Mouse (Mus musculus) layer of hippocampus, adult 6 months (tissue): ENCODE measurements around the gene Rhox3h. TPM values are rescaled to one million over a fixed set of nuclear protein-coding genes. Genes with fewer than 3 reads are reported as not detected.

Experiments
- long read RNA-seq, 2 experiments: library from polyadenylated mRNA; unstranded; transcript quantifications; one replicate each; pipeline ENCODE4 v2.0.0; 2019 to 2020
- polyA plus RNA-seq: library from polyadenylated mRNA; unstranded; fragments of <200 nt; fragmentation: Nextera tagmentation; gene quantifications from 2 replicates; pipeline ENCODE4 v1.2.3, GENCODE M21; 2021

Rhox3h gene
- not detected in 2 replicates for polyA plus RNA-seq
- long read RNA-seq, experiment 1: 0 reads
- long read RNA-seq, experiment 2: 0 reads

DNA sequence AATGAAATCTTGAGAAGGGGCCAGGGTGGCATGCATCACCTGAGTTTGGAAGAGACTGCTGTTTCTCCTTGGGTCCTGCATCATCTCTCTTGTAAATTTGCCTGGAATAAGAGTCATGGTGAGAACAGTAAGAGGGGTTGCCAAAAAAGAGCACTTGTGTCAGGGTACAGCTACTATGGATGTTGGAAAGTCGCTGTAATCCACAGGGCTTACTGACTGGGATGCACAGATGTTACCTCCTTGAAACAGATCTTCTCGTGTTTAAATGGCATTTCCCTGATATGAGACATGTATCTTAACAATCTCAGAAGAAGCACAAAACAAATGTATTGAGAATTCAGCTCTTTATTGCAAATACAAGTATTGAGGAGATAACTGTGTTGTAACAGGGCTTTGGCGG is at the start of gene Rhox3h:
TSS of gene Rhox3h (minus strand) at position 101 of the 400 bp plus-strand sequence.

DNA sequence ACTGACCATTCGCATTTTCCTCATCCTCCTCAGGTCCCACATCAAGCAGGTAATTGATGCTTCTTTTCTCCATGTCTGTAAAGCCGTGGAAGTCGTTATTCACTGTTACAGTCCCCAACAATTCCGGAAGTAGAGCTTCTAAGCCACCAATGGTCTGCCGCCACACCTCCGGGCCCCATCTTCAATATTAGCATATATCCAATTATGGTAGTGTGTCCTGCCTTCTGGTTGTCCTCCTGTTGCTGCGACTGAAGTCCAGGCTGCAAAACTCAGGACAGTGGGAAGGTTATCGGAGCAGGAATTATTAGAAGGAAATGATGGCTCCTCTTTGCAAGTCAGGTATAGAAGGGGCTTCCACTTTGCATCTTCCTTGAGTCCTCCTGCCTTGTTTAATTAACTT is 4.6 kb upstream of the Rhox3h start, which contains the start of gene Rhox2h:
TSS of gene Rhox2h (minus strand) at position 101 of the 400 bp plus-strand sequence.

DNA sequence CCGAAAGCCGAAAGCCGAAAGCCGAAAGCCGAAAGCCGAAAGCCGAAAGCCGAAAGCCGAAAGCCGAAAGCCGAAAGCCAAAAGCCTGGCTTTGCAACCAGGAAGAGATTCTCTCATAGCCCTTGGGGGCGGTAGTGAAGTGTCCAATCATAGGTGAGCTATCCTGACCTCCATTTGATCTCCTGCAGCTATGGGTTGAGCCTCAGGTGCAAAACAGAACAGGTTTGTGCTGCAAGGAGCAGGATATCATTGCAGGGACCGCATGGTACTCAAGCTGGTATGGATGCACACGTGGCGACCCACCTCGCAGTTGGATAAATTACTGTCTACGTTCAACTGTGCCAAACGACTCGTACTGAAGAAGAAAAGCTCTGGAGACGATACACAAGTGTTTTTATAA is 17.3 kb downstream of the Rhox3h start, which contains the start of gene Rhox4g:
TSS of gene Rhox4g (minus strand) at position 101 of the 400 bp plus-strand sequence.

DNA sequence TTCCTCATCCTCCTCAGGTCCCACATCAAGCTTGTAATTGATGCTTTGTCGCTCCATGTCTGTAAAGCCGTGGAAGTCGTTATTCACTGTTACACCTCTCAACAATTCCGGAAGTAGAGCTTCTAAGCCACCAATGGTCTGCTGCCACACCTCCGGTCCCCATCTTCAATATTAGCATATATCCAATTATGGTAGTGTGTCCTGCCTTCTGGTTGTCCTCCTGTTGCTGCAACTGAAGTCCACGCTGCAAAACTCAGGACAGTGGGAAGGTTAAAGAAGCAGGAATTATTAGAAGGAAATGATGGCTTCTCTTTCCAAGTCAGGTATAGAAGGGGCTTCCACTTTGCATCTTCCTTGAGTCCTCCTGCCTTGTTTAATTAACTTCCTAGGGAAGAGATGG is 25.2 kb downstream of the Rhox3h start, which contains the start of gene Rhox2g:
TSS of gene Rhox2g (minus strand) at position 101 of the 400 bp plus-strand sequence.

DNA sequence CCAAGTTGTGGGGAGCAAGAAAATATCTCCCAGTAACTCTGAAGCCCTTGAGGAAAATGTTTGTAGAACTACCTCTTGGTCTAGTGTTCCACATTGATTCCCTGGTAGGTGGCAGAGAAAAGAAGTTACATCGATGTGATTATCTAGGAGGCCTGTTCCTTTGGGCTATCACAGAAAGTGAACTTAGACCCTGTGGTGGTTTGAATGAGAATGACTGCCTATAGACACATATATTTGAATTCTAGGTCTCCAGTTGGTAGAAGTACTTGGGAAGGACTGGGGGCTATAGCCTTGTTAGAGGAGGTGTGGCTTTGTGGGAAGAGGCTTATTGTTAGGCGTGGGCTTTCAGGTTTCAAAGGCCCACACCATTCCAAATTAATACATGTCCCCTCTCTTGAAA is 40.1 kb downstream of the Rhox3h start, which contains the start of gene Rhox3g:
TSS of gene Rhox3g (minus strand) at position 101 of the 400 bp plus-strand sequence.

Other genes with a start within 250 kb of the Rhox3h start
- not detected in 2 replicates for gene Rhox4b, start 236.3 kb downstream of the Rhox3h start, polyA plus RNA-seq
- gene Rhox2c, start 215.1 kb downstream of the Rhox3h start, polyA plus RNA-seq: not detected in 2 replicates
- not detected in 2 replicates for gene Rhox3c, start 210.2 kb downstream of the Rhox3h start, polyA plus RNA-seq
- not detected in 2 replicates for gene Rhox4c, start 188.4 kb downstream of the Rhox3h start, polyA plus RNA-seq
- not detected in 2 replicates for gene Rhox2d, start 175.3 kb downstream of the Rhox3h start, polyA plus RNA-seq
- gene Rhox4d, start 154.4 kb downstream of the Rhox3h start, polyA plus RNA-seq: not detected in 2 replicates
- not detected in 2 replicates for gene Rhox2e, start 138.3 kb downstream of the Rhox3h start, polyA plus RNA-seq
- not detected in 2 replicates for gene Rhox3e, start 126.7 kb downstream of the Rhox3h start, polyA plus RNA-seq
- not detected in 2 replicates for gene Rhox4e, start 111.4 kb downstream of the Rhox3h start, polyA plus RNA-seq
- gene Rhox2f, start 97.4 kb downstream of the Rhox3h start, polyA plus RNA-seq: not detected in 2 replicates
- not detected in 2 replicates for gene Rhox3f, start 87.8 kb downstream of the Rhox3h start, polyA plus RNA-seq
- gene Rhox4f, start 61.1 kb downstream of the Rhox3h start, polyA plus RNA-seq: not detected in 2 replicates
- not detected in 2 replicates for gene Rhox3g, start 40.2 kb downstream of the Rhox3h start, polyA plus RNA-seq
- gene Rhox2g, start 25.3 kb downstream of the Rhox3h start, polyA plus RNA-seq: not detected in 2 replicates
- not detected in 2 replicates for gene Rhox4g, start 17.4 kb downstream of the Rhox3h start, polyA plus RNA-seq
- not detected in 2 replicates for gene Rhox2h, start 4.5 kb upstream of the Rhox3h start, polyA plus RNA-seq
- 0.20 and 0.55 TPM in 2 replicates for gene Rhox5, start 136.1 kb upstream of the Rhox3h start, polyA plus RNA-seq
- not detected in 2 replicates for gene Rhox6, start 158.1 kb upstream of the Rhox3h start, polyA plus RNA-seq
- gene Rhox7a, start 162.9 kb upstream of the Rhox3h start, polyA plus RNA-seq: not detected in 2 replicates
- gene Rhox8, start 210.2 kb upstream of the Rhox3h start, polyA plus RNA-seq: not detected in 2 replicates
- gene Rhox7b, start 228.5 kb upstream of the Rhox3h start, polyA plus RNA-seq: not detected in 2 replicates
- gene Rhox9, start 233.0 kb upstream of the Rhox3h start, polyA plus RNA-seq: not detected in 2 replicates